Mouse (Mus musculus) testis, adult 2 months (tissue): Measurements from ENCODE around the gene Crat. TPM values are rescaled to one million over a fixed set of nuclear protein-coding genes. Genes with fewer than 3 reads are reported as not detected.
A peak's percentile ranks its signal among the peaks of the same experiment; 100 is the strongest.

Source experiments
- H3K27ac ChIP-seq: fragments of 200-500 bp; 2 replicates; pipeline ENCODE4 v1.5.1; 2012; ENCODE audit warnings: low read depth, low read length; ENCODE audit not compliant: control insufficient read depth, insufficient read depth
- H3K27me3 ChIP-seq: fragments of 200-500 bp; 2 replicates; pipeline ENCODE4 v1.6.1; 2012; ENCODE audit warnings: mild to moderate bottlenecking, low read length, moderate library complexity; ENCODE audit not compliant: control insufficient read depth, insufficient read depth
- H3K36me3 ChIP-seq: fragments of 200-500 bp; 2 replicates; pipeline ENCODE4 v1.6.1; 2012; ENCODE audit warnings: mild to moderate bottlenecking, low read length; ENCODE audit not compliant: control insufficient read depth, insufficient read depth
- H3K4me1 ChIP-seq: fragments of 200-500 bp; 2 replicates; pipeline ENCODE4 v1.6.1; 2012; ENCODE audit warnings: low read length; ENCODE audit not compliant: control insufficient read depth, insufficient read depth
- H3K4me3 ChIP-seq: fragments of 200-500 bp; 2 replicates; pipeline ENCODE4 v1.5.1; 2012; ENCODE audit warnings: low read depth, mild to moderate bottlenecking, low read length, moderate library complexity, mixed read lengths; ENCODE audit not compliant: control insufficient read depth
- CTCF ChIP-seq: fragments of 200-500 bp; IDR thresholded peaks from 2 replicates; pipeline ENCODE4 v1.5.1; 2012; ENCODE audit warnings: low read depth, mild to moderate bottlenecking, inconsistent platforms, low read length, moderate library complexity; ENCODE audit not compliant: control insufficient read depth, insufficient read depth, insufficient replicate concordance
- POLR2A ChIP-seq: fragments of 200-500 bp; IDR thresholded peaks from 2 replicates; pipeline ENCODE4 v1.6.1; 2012; ENCODE audit warnings: low read depth, mild to moderate bottlenecking, inconsistent platforms, low read length, moderate library complexity; ENCODE audit not compliant: control insufficient read depth
- polyA plus RNA-seq: library from polyadenylated mRNA; depleted of rRNA; stranded (reverse); fragments of >200 nt; gene quantifications from 2 replicates; pipeline ENCODE4 v1.2.3, GENCODE M21; 2012

Gene Crat
- polyA plus RNA-seq, 1 experiment, result 591 TPM

DNA sequence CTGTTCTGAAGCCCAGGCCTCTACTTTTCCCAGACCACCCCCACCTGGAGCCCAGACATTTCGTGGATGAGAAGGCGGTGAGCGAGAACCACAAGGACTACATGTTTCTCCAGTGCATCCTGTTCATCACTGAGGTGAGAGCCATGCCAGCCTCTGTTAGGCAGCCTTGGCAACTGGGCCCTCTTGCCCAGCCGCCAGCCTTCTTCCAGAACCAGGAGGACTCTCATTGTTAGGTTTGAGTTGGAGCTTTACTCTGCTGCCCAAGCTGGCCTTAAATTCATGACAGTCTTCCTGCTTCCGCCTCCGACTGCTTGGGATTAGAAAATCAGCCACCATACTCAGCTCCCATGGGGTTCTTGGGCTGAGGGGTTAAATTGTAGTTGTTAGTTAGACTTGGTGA lies 24.0 kb upstream of the Crat start:
- TF ChIP-seq POLR2A (no peak), CTCF (no peak)
- Histone ChIP-seq H3K4me1 (peaks cover 5% of the 10 kb centered on the region), H3K27ac (peak overlapping the region; percentile 94), H3K36me3 (peaks cover 9% of the 10 kb centered on the region), H3K4me3 (no peak overlapping the region), H3K27me3 (no peaks in the 10 kb centered on the region)

DNA sequence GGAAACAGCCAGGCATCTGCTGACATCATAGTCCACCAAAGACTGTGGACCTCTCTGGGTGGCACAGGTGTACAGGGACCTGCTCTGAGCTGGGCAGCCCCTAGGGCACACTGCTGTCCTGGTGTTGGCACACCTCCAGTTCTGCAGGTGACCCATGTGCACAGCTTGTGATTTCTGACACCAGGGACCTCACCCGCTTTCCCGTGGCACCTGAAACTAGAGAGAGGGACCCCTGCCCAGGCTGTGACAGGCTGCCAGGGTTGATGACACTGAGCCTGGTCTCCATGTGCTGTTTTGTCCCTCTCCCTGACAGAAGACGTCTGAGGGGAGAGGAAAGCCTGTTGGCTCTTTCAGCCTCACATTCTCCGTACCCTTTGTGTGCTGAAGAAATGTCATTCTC lies 22.2 kb upstream of the Crat start:
- Histone ChIP-seq H3K27ac (no peak overlapping the region), H3K36me3 (peaks cover 6% of the 10 kb centered on the region), H3K4me1 (peaks cover 2% of the 10 kb centered on the region), H3K4me3 (no peak overlapping the region), H3K27me3 (no peaks in the 10 kb centered on the region)
- no peak for TF ChIP-seq CTCF
- TF ChIP-seq POLR2A, result no peak

DNA sequence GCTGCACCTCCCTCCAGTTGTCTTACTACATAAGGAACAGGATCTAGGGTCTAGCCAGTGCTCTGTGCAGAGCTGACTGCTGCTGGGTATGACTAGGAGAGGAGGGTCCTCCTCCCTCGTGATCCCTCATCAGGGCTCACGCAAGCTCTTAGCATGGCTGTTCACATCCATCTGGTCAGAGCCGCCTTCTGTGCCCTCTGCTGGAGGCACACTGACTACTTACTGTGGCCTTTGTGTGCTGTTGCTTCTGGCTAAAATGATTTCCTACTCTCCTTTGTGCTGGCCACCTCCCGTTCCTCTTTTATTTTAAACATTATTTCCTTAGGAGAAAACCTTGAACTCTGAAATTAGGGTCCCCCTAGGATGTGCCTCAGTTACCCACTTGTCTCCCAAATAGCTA lies 21.2 kb upstream of the Crat start:
- no peaks in the 10 kb centered on the region for H3K27me3 ChIP-seq
- peaks cover 7% of the 10 kb centered on the region for H3K36me3 ChIP-seq
- TF ChIP-seq CTCF, result 0 out of 2 replicates have a peak, but pooled peaks have one; percentile 3
- TF ChIP-seq POLR2A, result no peak
- no peaks in the 10 kb centered on the region; the same call in none of the 2 replicates for H3K4me1 ChIP-seq
- H3K27ac ChIP-seq, result no peak overlapping the region
- H3K4me3 ChIP-seq, result no peak overlapping the region

DNA sequence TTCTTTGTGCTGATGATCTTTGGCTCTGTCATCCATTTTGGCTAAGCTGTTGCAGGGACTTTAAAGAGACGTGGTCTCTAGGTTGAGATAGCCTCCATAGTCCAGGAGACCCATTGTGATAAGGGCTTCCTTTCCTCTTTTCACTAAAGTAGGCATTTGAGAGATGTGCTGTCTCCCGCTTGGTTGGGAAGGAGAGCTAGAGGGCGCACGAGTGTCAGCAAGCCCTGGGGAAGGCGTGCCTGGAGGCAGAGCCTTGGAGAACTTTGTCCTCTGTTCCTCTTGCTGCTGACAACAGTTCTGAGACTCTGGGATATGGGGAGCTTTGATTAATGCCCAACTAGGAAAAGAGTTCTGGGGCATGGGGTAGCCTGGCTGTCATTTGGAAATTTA lies 20.5 kb upstream of the Crat start:
- Histone ChIP-seq H3K36me3 (peaks cover 9% of the 10 kb centered on the region), H3K4me1 (no peaks in the 10 kb centered on the region; the same call in none of the 2 replicates), H3K27ac (no peak overlapping the region), H3K27me3 (no peaks in the 10 kb centered on the region), H3K4me3 (no peak overlapping the region)
- TF ChIP-seq POLR2A (no peak), CTCF (peak; percentile 36; the same call in 1 of the 2 replicates)

DNA sequence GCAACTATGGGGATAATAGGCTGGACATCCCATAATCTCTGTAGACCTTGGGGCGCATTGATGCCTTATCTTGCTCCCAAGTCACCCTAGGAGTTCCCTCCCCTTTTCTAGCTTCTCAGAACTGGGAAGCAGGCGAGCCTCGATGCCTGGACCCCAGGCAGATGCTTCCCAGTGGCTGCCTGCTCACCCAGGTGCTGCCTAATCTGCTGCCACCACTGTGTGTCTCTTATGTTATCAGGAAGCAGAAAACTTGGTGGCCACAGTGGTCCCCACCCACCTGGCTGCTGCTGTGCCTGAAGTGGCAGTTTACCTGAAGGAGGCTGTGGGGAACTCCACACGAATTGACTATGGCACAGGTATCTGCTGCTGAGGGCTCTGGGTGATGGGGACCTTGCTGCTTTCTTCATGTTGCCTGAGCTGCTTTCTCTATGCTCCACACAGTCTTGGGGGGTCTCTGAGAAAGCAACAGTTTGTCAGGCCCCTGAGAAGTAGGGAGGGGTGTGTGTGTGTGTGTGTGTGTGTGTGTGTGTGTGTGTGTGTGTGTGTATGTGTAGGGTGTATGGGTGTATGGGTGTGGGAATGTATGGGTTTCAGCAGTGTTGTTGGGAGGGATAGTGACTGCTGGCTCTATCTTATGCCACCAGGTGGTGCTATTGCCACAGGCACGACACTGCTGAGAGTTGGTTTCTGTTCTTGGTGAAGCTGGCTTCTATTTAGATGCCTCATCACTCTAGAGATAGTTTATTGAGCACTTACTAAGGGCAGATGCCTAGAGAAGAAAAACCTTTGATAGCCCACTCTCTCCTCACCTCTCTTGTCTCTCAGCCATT lies 19.9 kb upstream of the Crat start:
- Histone ChIP-seq H3K4me1 (no peaks in the 10 kb centered on the region; the same call in 1 of the 2 replicates), H3K27me3 (no peaks in the 10 kb centered on the region), H3K36me3 (peaks cover 9% of the 10 kb centered on the region), H3K27ac (no peak overlapping the region), H3K4me3 (no peak overlapping the region)
- TF ChIP-seq POLR2A (no peak), CTCF (peak; percentile 69; the same call in 1 of the 2 replicates)

DNA sequence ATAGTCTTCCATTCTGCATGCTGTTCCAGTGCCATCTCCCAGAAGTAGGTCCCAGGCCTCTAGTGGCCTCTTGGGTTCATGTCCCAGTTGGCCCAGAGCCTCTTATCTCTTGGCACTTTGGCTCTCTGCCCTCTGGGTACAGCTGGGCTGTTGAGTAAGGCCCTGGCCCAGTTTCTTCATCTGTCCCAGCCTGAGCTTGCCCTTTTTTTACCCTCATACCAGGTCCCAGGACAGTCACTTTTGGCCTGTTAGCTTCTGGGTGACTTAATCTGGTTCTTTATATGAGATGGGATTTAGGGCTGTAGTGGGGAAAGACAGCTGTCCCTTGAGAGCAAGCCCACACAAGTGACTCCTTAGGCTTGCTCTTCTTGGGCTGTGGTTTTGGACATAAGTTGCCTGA lies 13.5 kb upstream of the Crat start:
- TF ChIP-seq POLR2A (no peak), CTCF (no peak)
- no peak overlapping the region for H3K27ac ChIP-seq
- H3K4me3 ChIP-seq, result no peak overlapping the region
- H3K4me1 ChIP-seq, result no peaks in the 10 kb centered on the region
- peaks cover 7% of the 10 kb centered on the region for H3K36me3 ChIP-seq
- no peaks in the 10 kb centered on the region for H3K27me3 ChIP-seq

DNA sequence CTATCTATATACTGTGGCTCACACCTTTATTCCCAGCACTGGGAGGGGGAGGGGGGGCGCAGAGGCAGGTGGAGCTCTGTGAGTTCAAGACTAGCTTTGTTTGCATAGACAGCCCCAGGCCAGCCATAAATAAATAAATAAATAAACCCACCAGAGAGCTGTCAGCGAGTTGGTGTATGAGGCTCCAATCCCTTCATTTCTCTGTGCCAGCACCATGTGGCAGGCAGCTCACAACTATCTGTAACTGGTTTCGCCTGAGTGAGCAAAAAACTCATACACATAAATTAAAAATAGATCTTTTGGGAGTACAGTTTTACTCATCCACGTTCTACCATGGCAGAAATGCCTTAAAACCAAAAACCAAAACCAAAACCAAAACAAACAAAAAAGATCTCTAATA lies 5.8 kb upstream of the Crat start:
- no peak overlapping the region for H3K27ac ChIP-seq
- TF ChIP-seq POLR2A, result no peak
- TF ChIP-seq CTCF, result no peak
- H3K27me3 ChIP-seq, result no peaks in the 10 kb centered on the region
- peaks cover 10% of the 10 kb centered on the region for H3K4me1 ChIP-seq
- peaks cover 1% of the 10 kb centered on the region; the same call in 1 of the 2 replicates for H3K36me3 ChIP-seq
- H3K4me3 ChIP-seq, result no peak overlapping the region
